Mouse (Mus musculus) forebrain, embryonic 11.5 days (tissue): ENCODE data around the gene Pias4. TPM values are rescaled to one million over a fixed set of nuclear protein-coding genes. Genes with fewer than 3 reads are reported as not detected.

ENCODE experiments used
- ATAC-seq: fragments of 200-750 bp; cut with Nextera tagmentation; replicated peaks from 2 replicates; pipeline ENCODE4 v1.8.0; 2017; ENCODE audit warnings: moderate TSS enrichment; ENCODE audit not compliant: low FRiP score
- DNase-seq: peaks from one replicate; pipeline ENCODE4 v3.0.0-alpha.2; 2017; ENCODE audit warnings: low spot score
- H3K27ac ChIP-seq: fragments of 300-500 bp; sonication (generic); 2 replicates; pipeline ENCODE4 v1.5.1; 2014; ENCODE audit warnings: low read depth, low read length
- H3K27me3 ChIP-seq: fragments of 300-500 bp; sonication (generic); 2 replicates; pipeline ENCODE4 v1.6.1; 2014; ENCODE audit warnings: mild to moderate bottlenecking, low read length, mixed read lengths; ENCODE audit not compliant: control insufficient read depth, insufficient read depth
- H3K36me3 ChIP-seq: fragments of 300-500 bp; sonication (generic); 2 replicates; pipeline ENCODE4 v1.6.1; 2014; ENCODE audit warnings: mild to moderate bottlenecking, low read length, moderate library complexity, mixed read lengths; ENCODE audit not compliant: control insufficient read depth, insufficient read depth
- H3K4me1 ChIP-seq: fragments of 300-500 bp; sonication (generic); replicated peaks from 2 replicates; pipeline ENCODE4 v1.6.1; 2014; ENCODE audit warnings: low read length, mixed read lengths; ENCODE audit not compliant: control insufficient read depth, insufficient read depth
- H3K4me2 ChIP-seq: fragments of 300-500 bp; sonication (generic); 2 replicates; pipeline ENCODE4 v1.6.1; 2014; ENCODE audit warnings: low read depth, mild to moderate bottlenecking, low read length, moderate library complexity, mixed read lengths; ENCODE audit not compliant: severe bottlenecking
- H3K4me3 ChIP-seq: fragments of 300-500 bp; sonication (generic); 2 replicates; pipeline ENCODE4 v1.5.1; 2014; ENCODE audit warnings: low read depth, low read length
- H3K9ac ChIP-seq: fragments of 300-500 bp; sonication (generic); 2 replicates; pipeline ENCODE4 v1.6.1; 2014; ENCODE audit warnings: low read length
- H3K9me3 ChIP-seq: fragments of 300-500 bp; sonication (generic); 2 replicates; pipeline ENCODE4 v1.6.1; 2016; ENCODE audit warnings: low read length, mixed read lengths; ENCODE audit not compliant: control insufficient read depth
- WGBS: fragments of 180-500 bp; shearing (Covaris S2); extraction: QIAGEN DNeasy Blood & Tissue Kit; methylation state at CpG from one replicate; pipeline ENCODE4 v1.1.7; 2014; 5-methylcytosine and 5-hydroxymethylcytosine counted together
- microRNA-seq: library from miRNA; unstranded; fragments of <30 nt; microRNA quantifications from one replicate; pipeline ENCODE4, GENCODE M21; 2016; ENCODE audit not compliant: insufficient number of aligned reads
- polyA plus RNA-seq: library from polyadenylated mRNA; unstranded; fragments of >200 nt; fragmentation: Nextera tagmentation; extraction: Ambion mirVana; gene quantifications from 2 replicates; pipeline ENCODE4 v1.2.1, GENCODE M21; 2014

Gene Pias4
- polyA plus RNA-seq, 1 experiment from 2014 or later = 54.0 TPM

- Histone ChIP-seq H3K4me1 (no peaks in the 10 kb centered on the region), H3K27ac (no peak overlapping the region), H3K36me3 (peaks cover 9% of the 10 kb centered on the region), H3K9me3 (no peaks in the 10 kb centered on the region), H3K27me3 (no peaks in the 10 kb centered on the region), H3K4me2 (no peak overlapping the region), H3K4me3 (no peak overlapping the region), H3K9ac (no peak overlapping the region)
- ATAC-seq (no peak), DNase-seq (no peak)
- 95% methylated on average over 6 of the region's 6 CpGs for WGBS
Observed at GRCm38 (mm10) chr10:81112946-81113345, 54.8 kb downstream of the Pias4 start.

GRCm38 (mm10) chr10:81106113-81106721 is 61.5 kb downstream of the Pias4 start:
- H3K36me3 ChIP-seq = peaks cover 5% of the 10 kb centered on the region; the same call in 1 of the 2 replicates
- DNase-seq (peak; percentile 96), ATAC-seq (peak; percentile 89)
- H3K4me3 ChIP-seq = peak overlapping the region; percentile 88
- peaks cover 13% of the 10 kb centered on the region for H3K4me1 ChIP-seq
- WGBS = under 1% methylated on average over 35 of the region's 35 CpGs
- peak overlapping the region; percentile 99 for H3K27ac ChIP-seq
- peak overlapping the region; percentile 68 for H3K4me2 ChIP-seq
- H3K9me3 ChIP-seq = no peaks in the 10 kb centered on the region
- no peaks in the 10 kb centered on the region for H3K27me3 ChIP-seq
- peak overlapping the region; percentile 95 for H3K9ac ChIP-seq

- H3K4me1 ChIP-seq = peaks cover 13% of the 10 kb centered on the region
- peak within 1 kb of the TSS; percentile 68 for H3K4me2 ChIP-seq
- peak within 1 kb of the TSS; percentile 95 for H3K9ac ChIP-seq
- H3K27me3 ChIP-seq = no peaks in the 10 kb centered on the region
- peak; percentile 91 for ATAC-seq
- WGBS = 0% methylated on average over 56 of the region's 56 CpGs
- no peaks in the 10 kb centered on the region for H3K9me3 ChIP-seq
- H3K36me3 ChIP-seq = peaks cover 5% of the 10 kb centered on the region; the same call in 1 of the 2 replicates
- peak within 1 kb of the TSS; percentile 99 for H3K27ac ChIP-seq
- DNase-seq = peak; percentile 99
- H3K4me3 ChIP-seq = peak within 1 kb of the TSS; percentile 88
Observed at GRCm38 (mm10) chr10:81105565-81106112, 62.1 kb downstream of the Pias4 start, which contains the start of gene Map2k2. Map2k2 (plus strand) TSS chr10:81105915.

Small RNA genes lying within 50 kb of the gene (microRNA-seq; reads per million reads assigned to microRNA genes)
- not detected for gene Mir5615-1
- not detected for gene Mir5615-2

Other genes with a start within 250 kb of the Pias4 start
- gene Lmnb2, start 249.7 kb downstream of the Pias4 start, polyA plus RNA-seq = 29.8 and 30.9 TPM in 2 replicates
- 10.7 and 13.0 TPM in 2 replicates for gene Gadd45b, start 237.8 kb downstream of the Pias4 start, polyA plus RNA-seq
- 8.0 and 9.2 TPM in 2 replicates for gene Gng7, start 153.0 kb downstream of the Pias4 start, polyA plus RNA-seq
- gene Diras1, start 142.3 kb downstream of the Pias4 start, polyA plus RNA-seq = 1.5 and 2.2 TPM in 2 replicates
- 19.4 and 21.6 TPM in 2 replicates for gene Slc39a3, start 130.5 kb downstream of the Pias4 start, polyA plus RNA-seq
- 259 and 265 TPM in 2 replicates for gene Sgta, start 107.7 kb downstream of the Pias4 start, polyA plus RNA-seq
- 76.1 and 78.9 TPM in 2 replicates for gene Thop1, start 97.9 kb downstream of the Pias4 start, polyA plus RNA-seq
- 0.33 and 0.49 TPM in 2 replicates for gene Creb3l3, start 69.0 kb downstream of the Pias4 start, polyA plus RNA-seq
- 212 and 232 TPM in 2 replicates for gene Map2k2, start 62.0 kb downstream of the Pias4 start, polyA plus RNA-seq
- gene Zbtb7a, start 32.7 kb downstream of the Pias4 start, polyA plus RNA-seq = 8.8 and 10.1 TPM in 2 replicates
- 467 and 501 TPM in 2 replicates for gene Eef2, start 8.7 kb upstream of the Pias4 start, polyA plus RNA-seq
- 54.8 and 59.3 TPM in 2 replicates for gene Dapk3, start 15.1 kb upstream of the Pias4 start, polyA plus RNA-seq
- gene 4930442H23Rik, start 15.9 kb upstream of the Pias4 start, polyA plus RNA-seq = not detected in 2 replicates
- gene Nmrk2, start 34.1 kb upstream of the Pias4 start, polyA plus RNA-seq = not detected in 2 replicates
- 20.9 and 23.2 TPM in 2 replicates for gene Atcay, start 62.9 kb upstream of the Pias4 start, polyA plus RNA-seq
- gene Zfr2, start 65.2 kb upstream of the Pias4 start, polyA plus RNA-seq = 5.3 and 6.4 TPM in 2 replicates
- gene Matk, start 85.0 kb upstream of the Pias4 start, polyA plus RNA-seq = 2.6 and 4.0 TPM in 2 replicates
- 147 and 154 TPM in 2 replicates for gene Mrpl54, start 99.0 kb upstream of the Pias4 start, polyA plus RNA-seq
- 36.2 and 42.0 TPM in 2 replicates for gene Apba3, start 99.0 kb upstream of the Pias4 start, polyA plus RNA-seq
- 10.1 and 11.9 TPM in 2 replicates for gene Tjp3, start 123.7 kb upstream of the Pias4 start, polyA plus RNA-seq
- 74.1 and 74.9 TPM in 2 replicates for gene Pip5k1c, start 125.0 kb upstream of the Pias4 start, polyA plus RNA-seq
- 51.2 and 53.2 TPM in 2 replicates for gene Cactin, start 153.2 kb upstream of the Pias4 start, polyA plus RNA-seq
- 1.9 and 2.6 TPM in 2 replicates for gene Tbxa2r, start 160.8 kb upstream of the Pias4 start, polyA plus RNA-seq
- gene Gipc3, start 175.3 kb upstream of the Pias4 start, polyA plus RNA-seq = 0.07 TPM in 1 of 2 replicates, not detected in the other
- 109 and 111 TPM in 2 replicates for gene Hmg20b, start 182.6 kb upstream of the Pias4 start, polyA plus RNA-seq
- gene Mfsd12, start 189.6 kb upstream of the Pias4 start, polyA plus RNA-seq = 4.5 and 4.7 TPM in 2 replicates
- 0.15 and 0.40 TPM in 2 replicates for gene 4930404N11Rik, start 197.9 kb upstream of the Pias4 start, polyA plus RNA-seq
- 132 and 144 TPM in 2 replicates for gene Fzr1, start 210.6 kb upstream of the Pias4 start, polyA plus RNA-seq
- gene Dohh, start 216.5 kb upstream of the Pias4 start, polyA plus RNA-seq = 61.0 and 66.3 TPM in 2 replicates
- 3.0 and 3.5 TPM in 2 replicates for gene Gm48551, start 216.5 kb upstream of the Pias4 start, polyA plus RNA-seq
- gene Gm48552, start 221.1 kb upstream of the Pias4 start, polyA plus RNA-seq = 1.1 and 3.0 TPM in 2 replicates
- gene Smim24, start 225.1 kb upstream of the Pias4 start, polyA plus RNA-seq = 2.8 and 3.3 TPM in 2 replicates